ENCODE assay signal across 16 mouse cellular contexts in genomic region chr5:111080601-111081000, GRCm38 (mm10).
"Had no signal": no experiment of that assay in that cellular context is flagged by ENCODE, and none has a peak within 500 bp of the region (broad histone marks: within the 10 kb centered on the region; RNA-seq: fewer than 3 reads in every experiment).

No protein-coding gene starts in this region.

- H3K9me3 ChIP-seq: neural tube, embryonic 13.5 days; neural tube, embryonic 15.5 days; stomach, embryonic 15.5 days had no signal

- H3K9ac ChIP-seq: neural tube, embryonic 13.5 days; neural tube, embryonic 15.5 days; stomach, embryonic 15.5 days had no signal

- H3K27ac ChIP-seq: neural tube, embryonic 13.5 days; neural tube, embryonic 15.5 days; stomach, embryonic 15.5 days; stomach, postnatal 0 days had no signal

- H3K27me3 ChIP-seq: neural tube, embryonic 13.5 days; neural tube, embryonic 15.5 days; stomach, embryonic 15.5 days had no signal

- H3K36me3 ChIP-seq: neural tube, embryonic 15.5 days; stomach, embryonic 15.5 days had no signal

- DNase-seq: retina, postnatal 1 day; right cerebral cortex, adult 18-20 months; right cerebral cortex, postnatal 14 days; right cerebral cortex, postnatal 25 days; right cerebral cortex, postnatal 4 days; spleen, adult 18-20 months; thymus, adult 18-20 months; thymus, adult 2 months; thymus, postnatal 14 days; thymus, postnatal 25 days; thymus, postnatal 36 days; thymus, postnatal 4 days had no signal

- H3K4me3 ChIP-seq: neural tube, embryonic 13.5 days; neural tube, embryonic 15.5 days; stomach, embryonic 15.5 days had no signal
